Mouse (Mus musculus) heart, postnatal 10 days (tissue): ENCODE data around the gene Ube2d3. TPM values are rescaled to one million over a fixed set of nuclear protein-coding genes. Genes with fewer than 3 reads are reported as not detected.
"Not testable (repeated sequence)": the region's sequence is repeated elsewhere in the genome, so short reads cannot be mapped to it uniquely, and the experiment has no call there.

Experiments
- DNase-seq, 2 experiments: peaks; one replicate each; pipeline ENCODE4 v3.0.0; 2021
- intact Hi-C: fragments of 180-260 bp; cut with DNase I; formaldehyde crosslinking; loops from one replicate; pipeline ENCODE4 v1.15.1; 2025
- total RNA-seq, 2 experiments: library from RNA; stranded (reverse); gene quantifications; 2 replicates each; pipeline ENCODE4 v1.2.3; 2021

Gene Ube2d3
- total RNA-seq, 2 experiments from 2014 or later = 358 to 365 TPM

- DNase-seq = no peak
- intact Hi-C loops = no loop called here
Observed at GRCm38 (mm10) chr3:135486351-135486750, 48.4 kb downstream of the Ube2d3 start.

- intact Hi-C loops = no loop called here
- DNase-seq = no peak
Observed at GRCm38 (mm10) chr3:135487803-135488202, 49.9 kb downstream of the Ube2d3 start.

GRCm38 (mm10) chr3:135489865-135490520 lies 52.0 kb downstream of the Ube2d3 start:
- no peak for DNase-seq
- intact Hi-C loops = no loop called here

GRCm38 (mm10) chr3:135491102-135491501 lies 53.2 kb downstream of the Ube2d3 start:
- DNase-seq = no peak
- intact Hi-C loops = no loop called here

- intact Hi-C loops = not testable (repeated sequence)
Observed at GRCm38 (mm10) chr3:135493320-135493719, 55.4 kb downstream of the Ube2d3 start.

GRCm38 (mm10) chr3:135497956-135498355 lies 60.0 kb downstream of the Ube2d3 start:
- intact Hi-C loops = not testable (repeated sequence)

More at GRCm38 (mm10) chr3:135493320-135493719, 55.4 kb downstream of the Ube2d3 start:
- not testable (repeated sequence) for DNase-seq

GRCm38 (mm10) chr3:135498891-135499290 lies 60.9 kb downstream of the Ube2d3 start:
- no peak for DNase-seq
- intact Hi-C loops = no loop called here

More at GRCm38 (mm10) chr3:135497956-135498355, 60.0 kb downstream of the Ube2d3 start:
- not testable (repeated sequence) for DNase-seq

DNA sequence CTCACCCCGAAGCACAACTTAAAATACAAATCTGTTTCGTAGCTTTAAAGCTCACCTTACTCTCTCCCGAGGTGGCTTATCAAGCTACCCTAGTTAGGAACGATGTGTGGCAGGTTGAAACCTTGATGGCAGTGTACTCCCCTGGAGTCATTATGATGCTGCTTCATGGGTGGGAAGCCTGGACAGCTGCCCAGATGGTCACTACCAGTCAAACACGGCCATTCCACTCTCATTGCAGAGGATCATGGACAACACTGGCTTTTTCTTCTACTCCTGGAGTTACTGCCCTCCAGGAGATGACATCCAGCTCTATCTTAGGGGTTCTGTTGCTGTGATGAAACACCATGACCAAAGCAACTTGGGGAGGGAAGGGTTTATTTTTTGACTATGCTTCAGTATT lies 65.2 kb downstream of the Ube2d3 start:
- DNase-seq = peak in 1 of 2 experiments; percentile 46
- intact Hi-C loops = no loop called here

DNA sequence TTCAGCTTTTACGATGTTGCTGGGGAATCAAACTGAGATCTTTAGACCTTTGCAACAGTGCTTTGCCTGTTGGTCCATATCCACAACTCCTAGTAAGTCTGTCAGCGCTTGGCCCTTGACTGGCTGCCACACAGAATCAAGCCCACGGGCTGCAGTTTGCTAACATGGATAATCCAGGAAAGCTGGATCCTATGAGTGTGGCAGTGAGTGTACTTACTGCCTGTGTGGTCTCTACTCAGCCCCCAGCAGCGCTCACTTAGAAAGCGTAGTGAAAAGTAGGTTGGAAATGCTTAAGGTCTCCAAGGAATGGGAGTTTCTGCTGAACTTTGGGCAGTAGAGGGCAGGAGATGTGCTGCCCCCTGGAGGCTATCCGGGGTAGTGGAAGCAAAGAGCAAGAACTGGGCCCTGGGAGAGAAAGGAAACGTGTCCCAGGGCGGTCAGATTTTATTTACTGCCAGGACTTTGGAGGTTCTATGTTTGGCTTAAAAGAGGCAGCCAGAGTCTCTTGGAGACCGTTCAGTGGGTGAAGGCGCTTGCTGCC lies 67.5 kb downstream of the Ube2d3 start:
- peak; percentile 49 to 73 for DNase-seq
- intact Hi-C loops = no loop called here

- intact Hi-C loops = no loop called here
- DNase-seq = no peak
Observed at GRCm38 (mm10) chr3:135505916-135506482, 68.0 kb downstream of the Ube2d3 start.

DNA sequence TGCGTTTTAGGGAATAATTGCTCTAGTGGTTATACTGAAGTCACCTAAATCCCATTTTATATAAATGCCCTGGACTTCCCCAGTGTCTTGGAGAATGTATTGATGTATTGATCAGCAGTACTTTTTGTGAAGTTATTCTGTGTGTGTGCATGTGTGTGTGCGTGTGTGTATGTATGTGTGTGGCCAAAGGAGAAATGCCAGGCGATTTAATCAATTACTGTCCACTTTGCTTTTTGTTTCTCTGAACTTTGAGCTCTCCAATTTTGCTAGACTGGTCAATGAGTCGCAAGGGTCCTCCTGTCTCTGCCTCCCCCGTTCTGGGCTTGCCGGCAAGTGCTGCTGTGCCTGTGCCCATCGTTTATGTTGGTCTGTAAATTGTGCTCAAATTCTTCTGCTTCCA lies 69.6 kb downstream of the Ube2d3 start:
- intact Hi-C loops = no loop called here

DNA sequence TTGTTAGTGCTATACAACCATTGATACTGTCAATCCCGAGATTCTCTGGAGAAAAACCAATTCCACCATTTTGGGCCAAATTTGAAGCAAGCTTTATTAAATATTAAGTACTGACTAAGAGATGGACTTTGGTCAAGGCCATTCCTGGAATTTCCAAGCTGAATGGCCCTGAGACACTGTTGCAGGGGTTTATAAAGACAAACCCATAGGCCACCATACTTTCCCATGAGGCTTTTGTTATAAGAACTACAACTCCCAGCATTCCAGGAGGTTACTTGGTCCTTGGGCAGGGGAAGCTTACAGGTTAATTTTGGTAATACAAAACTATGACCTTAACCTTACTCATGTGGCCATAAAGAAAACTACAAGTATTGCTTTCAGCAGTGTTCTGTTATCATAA lies 70.2 kb downstream of the Ube2d3 start:
- no peak for DNase-seq
- intact Hi-C loops = no loop called here

More for the DNA sequence above, 69.6 kb downstream of the Ube2d3 start:
- no peak for DNase-seq

GRCm38 (mm10) chr3:135510372-135510771 lies 72.4 kb downstream of the Ube2d3 start:
- DNase-seq = no peak
- intact Hi-C loops = no loop called here

GRCm38 (mm10) chr3:135511683-135512082 lies 73.7 kb downstream of the Ube2d3 start:
- peak in 1 of 2 experiments; percentile 24 for DNase-seq
- intact Hi-C loops = no loop called here

DNA sequence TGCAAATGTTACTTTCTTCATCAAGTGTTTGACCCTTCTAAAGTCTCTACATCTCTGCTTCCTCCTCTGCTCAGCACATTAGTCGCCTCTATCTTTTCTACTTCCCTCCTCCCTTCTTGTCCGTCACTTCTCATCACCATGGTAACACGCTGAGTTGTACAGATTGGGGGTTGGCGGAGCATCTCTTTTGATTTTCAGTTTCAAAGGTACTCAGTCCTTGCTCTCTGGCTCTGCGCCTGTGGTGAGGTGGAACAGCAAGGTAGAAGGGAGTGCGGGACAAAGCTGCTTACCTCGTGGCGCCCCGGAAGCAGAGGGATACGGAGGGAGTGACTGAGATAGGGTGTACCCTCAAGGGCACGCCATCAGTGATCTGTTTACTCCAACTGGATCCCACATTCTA lies 75.3 kb downstream of the Ube2d3 start:
- intact Hi-C loops = no loop called here
- no peak for DNase-seq

DNA sequence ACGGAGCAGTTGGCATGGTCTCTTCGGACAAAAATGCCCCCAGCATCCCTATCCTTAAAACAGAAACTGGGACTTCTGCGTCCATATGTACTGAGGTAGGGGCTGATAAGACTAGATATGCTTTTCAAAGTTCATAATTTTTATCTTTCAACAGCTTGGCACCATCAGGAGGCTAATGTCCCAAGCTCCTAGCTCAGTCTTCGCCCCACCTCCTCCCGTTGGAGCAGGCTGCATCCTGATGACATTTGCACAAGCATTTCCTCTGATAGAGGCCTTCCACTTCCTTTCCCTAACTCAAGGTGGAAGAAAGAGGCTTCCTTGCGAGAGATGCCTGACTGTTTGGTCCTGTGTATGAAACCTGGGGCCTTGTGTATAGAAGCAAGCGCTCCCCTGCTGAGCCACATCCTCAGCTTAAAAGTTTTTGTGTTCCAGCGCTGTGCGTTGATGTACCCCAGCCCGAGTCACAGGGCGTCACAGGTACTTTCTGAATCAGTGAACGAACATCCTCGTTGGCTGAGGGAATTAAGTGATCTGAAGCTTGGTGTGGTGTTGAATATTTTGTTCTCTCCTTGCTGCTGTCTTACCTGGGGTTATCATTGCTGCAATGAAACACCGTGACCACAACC lies 76.0 kb downstream of the Ube2d3 start:
- no peak for DNase-seq
- intact Hi-C loops = no loop called here

DNA sequence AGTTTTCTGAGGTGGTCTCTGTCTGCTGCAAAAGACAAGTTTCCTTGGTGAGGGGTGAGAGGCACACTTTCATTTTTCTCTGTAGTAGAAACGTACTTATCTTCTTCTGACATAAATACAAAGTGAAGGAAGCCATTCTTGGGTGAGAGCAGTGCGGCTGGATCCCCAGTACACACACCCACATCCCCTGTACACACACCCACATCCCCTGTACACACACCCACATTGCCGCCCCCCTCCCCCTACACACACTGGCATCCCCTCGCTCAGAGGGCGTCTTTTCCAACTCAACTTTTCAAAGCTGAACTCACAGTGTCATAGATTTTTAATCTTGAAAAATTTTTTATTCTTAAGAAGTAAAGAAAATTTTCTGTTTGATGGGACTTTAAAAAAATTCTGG lies 77.3 kb downstream of the Ube2d3 start:
- no peak for DNase-seq
- intact Hi-C loops = no loop called here

- DNase-seq = peak; percentile 82 to 85
- intact Hi-C loops = no loop called here
Observed at GRCm38 (mm10) chr3:135516891-135517290, 78.9 kb downstream of the Ube2d3 start.
